Mouse (Mus musculus) MEL (cell line): ENCODE results near the gene Slc2a9. TPM values are rescaled to one million over a fixed set of nuclear protein-coding genes. Genes with fewer than 3 reads are reported as not detected.

Source experiments
- DNase-seq: peaks from one replicate; pipeline ENCODE4 v3.0.0; 2011; ENCODE audit warnings: low read depth, low spot score
- H3K27ac ChIP-seq: 2 replicates; pipeline ENCODE4 v1.5.1; 2012; ENCODE audit warnings: low read depth, mild to moderate bottlenecking, control low read depth, low read length, moderate library complexity; ENCODE audit not compliant: control insufficient read depth
- H3K27me3 ChIP-seq, 2 experiments: fragments of 150-350 bp in 1 of 2; sonication (generic) in 1 of 2; 2 replicates each; pipeline ENCODE4 v1.6.1; 2012; ENCODE audit warnings: low read length in 2 of 2, mild to moderate bottlenecking in 2 of 2, improper control_type of control experiment in 1 of 2, moderate library complexity in 1 of 2; ENCODE audit not compliant: insufficient read depth in 2 of 2, control insufficient read depth in 1 of 2
- H3K36me3 ChIP-seq, 2 experiments: 2 replicates each; pipeline ENCODE4 v1.6.1; 2012 to 2014; ENCODE audit warnings: low read length in 2 of 2, improper control_type of control experiment in 1 of 2, inconsistent platforms in 1 of 2, mild to moderate bottlenecking in 1 of 2; ENCODE audit not compliant: insufficient read depth in 2 of 2, control insufficient read depth in 1 of 2
- H3K4me1 ChIP-seq, 2 experiments: fragments of 150-350 bp in 1 of 2; sonication (generic) in 1 of 2; 2 replicates each; pipeline ENCODE4 v1.6.1; 2012; ENCODE audit warnings: low read length in 2 of 2, improper control_type of control experiment in 1 of 2, mild to moderate bottlenecking in 1 of 2; ENCODE audit not compliant: insufficient read depth in 2 of 2, control insufficient read depth in 1 of 2
- H3K4me3 ChIP-seq, 2 experiments: fragments of 150-350 bp in 1 of 2; sonication (generic) in 1 of 2; 2 replicates each; pipeline ENCODE4 v1.5.1; 2012; ENCODE audit warnings: low read depth in 2 of 2, low read length in 2 of 2, mild to moderate bottlenecking in 2 of 2, moderate library complexity in 2 of 2, control low read depth in 1 of 2, improper control_type of control experiment in 1 of 2; ENCODE audit not compliant: control insufficient read depth in 1 of 2, insufficient read depth in 1 of 2
- H3K79me2 ChIP-seq: 2 replicates; pipeline ENCODE4 v1.6.1; 2012; ENCODE audit warnings: mild to moderate bottlenecking, low read length, moderate library complexity; ENCODE audit not compliant: control insufficient read depth, poor library complexity, insufficient read depth
- H3K9ac ChIP-seq: 2 replicates; pipeline ENCODE4 v1.6.1; 2012; ENCODE audit warnings: low read depth, mild to moderate bottlenecking, control low read depth, low read length, moderate library complexity; ENCODE audit not compliant: control insufficient read depth, poor library complexity, severe bottlenecking
- H3K9me3 ChIP-seq: fragments of 150-350 bp; sonication (generic); replicated peaks from 2 replicates; pipeline ENCODE4 v1.6.1; 2012; ENCODE audit warnings: mild to moderate bottlenecking, low read length, improper control_type of control experiment, moderate library complexity; ENCODE audit not compliant: insufficient read depth
- CHD2 ChIP-seq: IDR thresholded peaks from 2 replicates; pipeline ENCODE4 v1.6.1; 2011; ENCODE audit warnings: low read length, improper control_type of control experiment
- E2F4 ChIP-seq: IDR thresholded peaks from 2 replicates; pipeline ENCODE4 v1.6.1; 2011; ENCODE audit warnings: low read depth, low read length, improper control_type of control experiment, borderline replicate concordance
- EP300 ChIP-seq, 2 experiments: IDR thresholded peaks; 2 replicates each; pipeline ENCODE4 v1.6.1; 2011; ENCODE audit warnings: improper control_type of control experiment in 2 of 2, low read length in 2 of 2, low read depth in 1 of 2, mild to moderate bottlenecking in 1 of 2
- ETS1 ChIP-seq: IDR thresholded peaks from 2 replicates; pipeline ENCODE4 v1.6.1; 2012; ENCODE audit warnings: low read depth, mild to moderate bottlenecking, inconsistent platforms, low read length, improper control_type of control experiment, moderate library complexity
- GABPA ChIP-seq: IDR thresholded peaks from 2 replicates; pipeline ENCODE4 v1.6.1; 2012; ENCODE audit warnings: low read depth, mild to moderate bottlenecking, inconsistent platforms, low read length, improper control_type of control experiment, moderate library complexity
- JUND ChIP-seq: IDR thresholded peaks from 2 replicates; pipeline ENCODE4 v1.6.1; 2011; ENCODE audit warnings: low read depth, mild to moderate bottlenecking, improper control_type of control experiment, low read length
- MAFK ChIP-seq: IDR thresholded peaks from 2 replicates; pipeline ENCODE4 v1.6.1; 2011; ENCODE audit warnings: low read depth, mild to moderate bottlenecking, low read length, improper control_type of control experiment, borderline replicate concordance
- MEF2A ChIP-seq: IDR thresholded peaks from 2 replicates; pipeline ENCODE4 v1.6.1; 2014; ENCODE audit warnings: low read depth, mild to moderate bottlenecking, inconsistent platforms, low read length, improper control_type of control experiment; ENCODE audit not compliant: poor library complexity, insufficient replicate concordance, severe bottlenecking; ENCODE audit errors: extremely low read depth
- MXI1 ChIP-seq: IDR thresholded peaks from 2 replicates; pipeline ENCODE4 v1.6.1; 2011; ENCODE audit warnings: mild to moderate bottlenecking, low read depth, low read length, improper control_type of control experiment
- NELFE ChIP-seq: IDR thresholded peaks from 2 replicates; pipeline ENCODE4 v1.6.1; 2011; ENCODE audit warnings: low read depth, low read length, improper control_type of control experiment
- NRF1 ChIP-seq: IDR thresholded peaks from 2 replicates; pipeline ENCODE4 v1.6.1; 2014; ENCODE audit warnings: low read depth, mild to moderate bottlenecking, inconsistent platforms, low read length, improper control_type of control experiment, moderate library complexity; ENCODE audit not compliant: poor library complexity, insufficient read depth, severe bottlenecking
- RAD21 ChIP-seq: IDR thresholded peaks from 2 replicates; pipeline ENCODE4 v1.6.1; 2011; ENCODE audit warnings: mild to moderate bottlenecking, low read depth, low read length, improper control_type of control experiment
- SMC3 ChIP-seq: IDR thresholded peaks from 2 replicates; pipeline ENCODE4 v1.6.1; 2011; ENCODE audit warnings: low read depth, low read length, improper control_type of control experiment
- TAL1 ChIP-seq: IDR thresholded peaks from 2 replicates; pipeline ENCODE4 v1.6.1; 2012; ENCODE audit warnings: mild to moderate bottlenecking, inconsistent platforms, low read length, moderate library complexity, mixed read lengths
- TCF12 ChIP-seq: IDR thresholded peaks from 2 replicates; pipeline ENCODE4 v1.6.1; 2014; ENCODE audit warnings: low read depth, mild to moderate bottlenecking, inconsistent platforms, low read length, improper control_type of control experiment, moderate library complexity
- USF1 ChIP-seq: IDR thresholded peaks from 2 replicates; pipeline ENCODE4 v1.6.1; 2014; ENCODE audit warnings: low read depth, mild to moderate bottlenecking, inconsistent platforms, low read length, improper control_type of control experiment, moderate library complexity
- polyA plus RNA-seq, 2 experiments: library from polyadenylated mRNA; stranded (reverse) in 1 of 2; unstranded in 1 of 2; fragments of >175 nt in 1 of 2; fragments of >200 nt in 1 of 2; gene quantifications; 2 replicates each; pipeline versions ENCODE4 v1.2.1 to v1.2.4; 2012; ENCODE audit warnings: low replicate concordance in 2 of 2, low read depth in 1 of 2; ENCODE audit not compliant: insufficient read length in 2 of 2, insufficient read depth in 1 of 2, missing spikeins in 1 of 2
- total RNA-seq: library from RNA; depleted of rRNA; stranded (reverse); fragments of 300-350 nt; gene quantifications from 2 replicates; pipeline ENCODE4 v1.2.3, GENCODE M21; 2012

Gene Slc2a9
- total and polyA plus RNA-seq, 3 experiments, result 1.1 to 4.2 TPM; not detected in 1

DNA sequence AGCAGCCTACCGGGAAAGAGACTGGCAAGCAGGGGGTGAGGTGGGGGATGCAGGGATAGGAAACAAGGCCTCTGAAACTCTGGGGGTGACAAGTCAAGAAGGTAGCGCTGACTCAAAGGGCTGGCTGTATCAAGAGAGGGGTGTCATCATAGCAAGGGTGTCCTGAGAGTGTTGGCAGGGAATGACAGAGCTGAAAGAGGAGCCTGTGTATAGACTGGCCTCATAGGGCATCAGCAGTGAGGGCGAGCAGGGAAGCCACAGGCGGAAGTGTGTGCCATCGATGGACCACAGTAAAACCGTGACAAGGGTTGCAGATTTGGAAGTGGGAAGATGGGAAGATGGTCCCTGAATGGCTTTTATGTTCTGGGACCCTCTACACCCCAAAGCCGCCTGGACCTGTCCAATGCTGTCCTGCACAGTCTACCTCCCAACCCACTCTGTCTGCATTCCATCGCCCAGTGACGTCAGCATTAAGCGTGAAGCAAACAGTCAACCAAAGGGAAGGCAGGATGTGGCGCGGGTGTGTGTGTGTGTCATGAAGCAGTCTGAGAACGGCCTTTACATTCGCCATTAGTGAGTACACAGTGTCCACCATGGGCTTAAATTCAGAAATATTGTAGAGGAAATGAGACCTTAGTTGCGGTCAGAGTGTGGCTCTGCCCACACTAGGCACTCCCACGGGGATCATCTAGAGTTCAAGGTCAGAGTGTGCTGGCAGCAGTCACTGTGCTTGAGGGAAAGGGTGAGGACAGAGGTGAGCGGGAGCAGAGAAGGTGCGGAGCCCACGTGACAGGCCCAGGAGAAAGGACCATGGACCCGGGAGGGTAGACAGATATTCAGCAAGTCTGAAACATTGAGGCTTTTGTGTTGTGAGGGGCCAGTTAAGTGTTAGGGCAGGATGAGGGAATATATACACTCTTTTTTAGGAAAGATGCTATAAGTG lies 14.0 kb downstream of the Slc2a9 start:
- no peak for TF ChIP-seq JUND
- TF ChIP-seq E2F4, result no peak
- TF ChIP-seq TAL1, result no peak
- no peak for TF ChIP-seq MXI1
- TF ChIP-seq SMC3, result no peak
- no peak for TF ChIP-seq NRF1
- TF ChIP-seq RAD21, result no peak
- no peak for TF ChIP-seq MAFK
- Histone ChIP-seq H3K4me3 (no peak overlapping the region), H3K79me2 (no peaks in the 10 kb centered on the region), H3K27ac (no peak overlapping the region), H3K4me1 (peaks cover 0 to 3% of the 10 kb centered on the region in 2 experiments; a peak in 1 of 4 replicates), H3K9ac (no peak overlapping the region), H3K9me3 (no peaks in the 10 kb centered on the region), H3K36me3 (peaks cover 0 to under 1% of the 10 kb centered on the region in 2 experiments; a peak in 1 of 4 replicates), H3K27me3 (no peaks in the 10 kb centered on the region)
- no peak for DNase-seq

DNA sequence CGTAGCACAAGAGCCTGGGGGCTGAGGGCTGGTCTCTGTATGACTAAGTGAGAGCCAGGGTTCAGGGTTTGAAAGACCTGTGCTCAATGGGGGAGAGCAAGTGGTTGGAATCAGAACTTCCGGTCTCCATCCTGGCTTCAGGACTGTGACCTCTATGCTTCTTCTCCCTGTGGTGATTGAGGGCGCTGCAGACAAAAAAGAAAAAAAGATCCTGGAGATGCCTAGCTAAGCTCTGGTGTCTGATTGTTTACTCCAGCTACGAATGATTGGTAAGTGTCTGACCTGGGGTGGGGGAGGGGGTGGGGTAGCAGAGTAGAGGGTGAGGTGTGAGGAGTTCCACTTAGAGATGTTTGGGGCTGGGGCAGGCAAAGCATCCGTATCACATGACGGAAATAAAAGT lies 14.9 kb downstream of the Slc2a9 start:
- no peaks in the 10 kb centered on the region for H3K27me3 ChIP-seq
- H3K9me3 ChIP-seq, result no peaks in the 10 kb centered on the region
- H3K4me1 ChIP-seq, result peaks cover 2 to 12% of the 10 kb centered on the region in 2 experiments; a peak in 3 of 4 replicates
- no peaks in the 10 kb centered on the region for H3K79me2 ChIP-seq
- no peak overlapping the region for H3K9ac ChIP-seq
- TF ChIP-seq NELFE (no peak), USF1 (no peak), GABPA (no peak), ETS1 (no peak), MEF2A (no peak), SMC3 (no peak), TCF12 (no peak), CHD2 (no peak), EP300 (IDR thresholded peaks at IDR 0.05; ENCODE audit: low read depth in 1 of 2, low read length in 2 of 2) (no peak), RAD21 (no peak), MXI1 (no peak)
- H3K27ac ChIP-seq, result no peak overlapping the region
- H3K4me3 ChIP-seq, result no peak overlapping the region
- H3K36me3 ChIP-seq, result peaks cover 0 to 6% of the 10 kb centered on the region in 2 experiments; a peak in 2 of 4 replicates
- no peak for DNase-seq
